Mouse (Mus musculus): ENCODE results near the gene Cntnap2. TPM values are rescaled to one million over a fixed set of nuclear protein-coding genes. Genes with fewer than 3 reads are reported as not detected.

The Cntnap2 gene
- polyA plus RNA-seq, 1 experiment from 2014 or later = 24.7 TPM

DNA sequence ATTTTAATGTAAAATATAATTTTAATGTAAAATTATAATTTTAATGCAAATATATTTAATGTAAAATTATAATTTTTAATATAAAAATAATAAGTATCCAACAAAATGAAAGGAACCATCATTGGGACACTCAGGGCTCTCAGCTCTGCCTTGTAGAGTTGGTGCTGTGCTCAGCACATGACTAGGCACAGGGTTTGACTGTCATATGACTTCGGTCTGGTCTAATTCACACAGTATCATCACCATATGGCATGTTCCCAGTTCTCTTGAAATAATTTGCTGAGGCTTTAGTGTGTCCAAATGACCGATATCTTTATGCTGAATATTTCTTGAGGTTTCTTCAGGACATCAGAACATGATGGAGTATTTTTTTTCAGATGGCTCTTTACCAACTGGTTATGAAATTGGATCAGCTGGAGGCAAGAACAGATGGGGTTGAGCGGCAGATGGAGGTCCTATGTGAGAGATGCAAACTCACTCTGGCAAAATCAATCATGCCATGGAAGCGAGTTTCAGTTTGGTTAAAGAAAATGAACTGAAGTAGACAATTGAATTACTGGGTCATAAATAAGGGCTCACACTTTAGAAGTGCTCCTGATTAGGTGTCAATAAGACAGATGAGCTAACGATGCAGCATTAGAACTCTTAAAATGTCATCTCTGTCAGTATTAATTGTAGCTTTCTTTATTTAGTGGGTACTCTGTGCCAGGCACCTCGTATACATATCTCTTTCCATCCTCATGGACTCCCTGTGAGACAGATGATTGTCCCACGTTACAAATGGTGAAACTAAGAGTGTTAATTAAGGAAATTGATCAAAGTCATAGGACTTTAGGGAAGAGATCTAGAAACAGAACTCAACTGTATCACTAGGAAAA lies 1645.4 kb downstream of the Cntnap2 start:
- Histone ChIP-seq H3K27me3 (ENCODE audit: control insufficient read depth, insufficient read depth, low read length) (no peaks in the 10 kb centered on the region), H3K27ac (ENCODE audit: low read depth, low read length) (no peak overlapping the region), H3K9ac (ENCODE audit: low read length) (no peak overlapping the region), H3K9me3 (ENCODE audit: control insufficient read depth, low read length) (no peaks in the 10 kb centered on the region), H3K4me1 (ENCODE audit: control insufficient read depth, insufficient read depth, low read length) (no peaks in the 10 kb centered on the region), H3K4me2 (no peak overlapping the region), H3K36me3 (ENCODE audit: control insufficient read depth, insufficient read depth, low read length) (no peaks in the 10 kb centered on the region), H3K4me3 (ENCODE audit: low read depth, low read length) (no peak overlapping the region)
- DNase-seq (ENCODE audit: low spot score, missing footprints) (no peak), ATAC-seq (ENCODE audit: low FRiP score) (no peak)
- 88% methylated on average over 7 of the region's 7 CpGs for WGBS

DNA sequence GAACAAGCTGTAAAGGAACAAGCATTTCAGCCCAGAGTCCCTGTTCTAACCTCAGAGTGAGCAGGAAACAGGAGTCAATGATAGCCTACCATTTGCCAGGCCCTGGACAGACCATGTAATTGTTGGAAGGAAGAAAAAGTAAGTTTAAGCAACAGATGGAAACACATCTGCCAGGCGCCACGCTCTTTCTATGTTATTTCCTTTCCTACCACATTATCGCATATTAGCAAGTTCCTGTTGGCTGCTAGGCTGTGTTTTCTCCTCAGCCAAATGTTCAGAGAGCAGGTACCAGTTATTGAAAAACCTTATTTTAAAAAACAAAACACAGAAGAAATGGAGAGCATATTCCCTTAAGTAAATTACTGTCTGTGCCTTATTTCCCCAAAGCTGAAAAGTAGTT lies 1646.8 kb downstream of the Cntnap2 start:
- no peak overlapping the region for H3K4me2 ChIP-seq
- ATAC-seq (ENCODE audit: low FRiP score) (no peak), DNase-seq (ENCODE audit: low spot score, missing footprints) (no peak)
- no peaks in the 10 kb centered on the region for H3K36me3 ChIP-seq (ENCODE audit: control insufficient read depth, insufficient read depth, low read length)
- H3K4me3 ChIP-seq (ENCODE audit: low read depth, low read length) = no peak overlapping the region
- H3K9me3 ChIP-seq (ENCODE audit: control insufficient read depth, low read length) = no peaks in the 10 kb centered on the region
- WGBS = 91% methylated on average over 3 of the region's 3 CpGs
- H3K4me1 ChIP-seq (ENCODE audit: control insufficient read depth, insufficient read depth, low read length) = no peaks in the 10 kb centered on the region
- no peaks in the 10 kb centered on the region for H3K27me3 ChIP-seq (ENCODE audit: control insufficient read depth, insufficient read depth, low read length)
- no peak overlapping the region for H3K27ac ChIP-seq (ENCODE audit: low read depth, low read length)
- no peak overlapping the region for H3K9ac ChIP-seq (ENCODE audit: low read length)

DNA sequence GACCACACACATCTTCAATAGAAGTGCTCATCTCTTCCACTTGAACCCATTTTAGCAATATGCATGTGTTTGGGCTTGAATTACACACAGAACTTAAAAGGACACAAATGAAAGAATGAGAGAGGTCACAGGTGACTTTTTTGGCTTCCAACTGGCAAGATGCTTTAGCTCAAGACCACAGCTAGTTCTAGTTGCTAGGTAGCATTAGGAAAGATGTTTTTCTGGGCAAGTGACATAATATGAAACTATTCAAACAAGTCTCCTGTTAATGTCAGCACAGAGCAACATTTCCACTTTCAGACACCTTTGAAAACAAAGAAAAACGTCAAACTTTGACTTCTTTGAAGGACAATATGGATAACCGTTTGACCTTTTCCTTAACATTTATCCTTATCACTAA lies 1657.4 kb downstream of the Cntnap2 start:
- H3K27me3 ChIP-seq (ENCODE audit: control insufficient read depth, insufficient read depth, low read length) = no peaks in the 10 kb centered on the region
- H3K4me1 ChIP-seq (ENCODE audit: control insufficient read depth, insufficient read depth, low read length) = no peaks in the 10 kb centered on the region
- no peak overlapping the region for H3K4me2 ChIP-seq
- 71% methylated on average over 2 of the region's 2 CpGs for WGBS
- ATAC-seq (ENCODE audit: low FRiP score) (no peak), DNase-seq (ENCODE audit: low spot score, missing footprints) (no peak)
- H3K4me3 ChIP-seq (ENCODE audit: low read depth, low read length) = no peak overlapping the region
- no peak overlapping the region for H3K9ac ChIP-seq (ENCODE audit: low read length)
- no peaks in the 10 kb centered on the region for H3K9me3 ChIP-seq (ENCODE audit: control insufficient read depth, low read length)
- no peak overlapping the region for H3K27ac ChIP-seq (ENCODE audit: low read depth, low read length)
- no peaks in the 10 kb centered on the region for H3K36me3 ChIP-seq (ENCODE audit: control insufficient read depth, insufficient read depth, low read length)

DNA sequence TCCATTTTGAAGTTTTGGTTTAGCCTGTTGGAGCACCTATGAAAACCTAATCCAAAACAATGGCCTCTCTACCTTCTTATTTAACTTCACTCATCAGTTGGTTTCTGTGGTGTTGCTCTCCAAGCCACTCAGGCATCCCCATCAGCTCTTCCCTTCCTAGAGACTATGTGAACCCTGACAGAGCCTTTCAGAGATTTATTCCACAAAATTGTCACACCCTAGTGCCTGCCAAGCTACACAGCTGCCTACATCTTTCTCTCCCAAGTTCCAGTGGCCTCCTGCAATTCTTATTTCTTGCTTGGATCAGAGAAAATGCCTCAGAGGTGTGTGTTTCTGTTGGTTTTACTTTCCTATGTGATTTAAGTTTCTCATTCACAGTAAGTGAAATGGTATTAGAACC lies 1674.6 kb downstream of the Cntnap2 start:
- Histone ChIP-seq H3K9me3 (ENCODE audit: control insufficient read depth, low read length) (no peaks in the 10 kb centered on the region), H3K9ac (ENCODE audit: low read length) (no peak overlapping the region)

DNA sequence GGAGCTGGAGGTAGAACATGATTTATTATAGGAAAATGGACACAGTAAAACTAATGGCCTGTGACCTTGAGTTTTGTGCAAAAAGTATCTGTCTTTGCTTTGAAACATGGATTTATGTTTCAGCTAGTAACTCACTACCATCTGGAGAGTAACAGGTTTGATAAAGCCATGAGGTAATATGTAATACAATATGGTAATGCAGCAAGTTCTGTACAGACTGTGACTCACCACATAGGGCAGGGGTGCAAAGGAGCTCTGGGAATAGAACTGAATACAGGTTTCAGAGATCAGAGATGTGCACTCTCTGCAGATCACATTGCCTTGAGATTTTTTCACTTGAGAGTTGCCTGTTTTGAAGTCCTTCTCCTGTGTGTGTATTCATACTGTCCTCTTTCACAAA lies 1689.3 kb downstream of the Cntnap2 start:
- H3K4me2 ChIP-seq = no peak overlapping the region
- H3K4me1 ChIP-seq (ENCODE audit: control insufficient read depth, insufficient read depth, low read length) = no peaks in the 10 kb centered on the region
- no peaks in the 10 kb centered on the region for H3K27me3 ChIP-seq (ENCODE audit: control insufficient read depth, insufficient read depth, low read length)
- no peak overlapping the region for H3K9ac ChIP-seq (ENCODE audit: low read length)
- no peaks in the 10 kb centered on the region for H3K36me3 ChIP-seq (ENCODE audit: control insufficient read depth, insufficient read depth, low read length)
- ATAC-seq (ENCODE audit: low FRiP score) (no peak), DNase-seq (ENCODE audit: low spot score, missing footprints) (no peak)
- no peak overlapping the region for H3K27ac ChIP-seq (ENCODE audit: low read depth, low read length)
- H3K9me3 ChIP-seq (ENCODE audit: control insufficient read depth, low read length) = no peaks in the 10 kb centered on the region
- no peak overlapping the region for H3K4me3 ChIP-seq (ENCODE audit: low read depth, low read length)

More for the DNA sequence above, 1674.6 kb downstream of the Cntnap2 start:
- Histone ChIP-seq H3K4me1 (ENCODE audit: control insufficient read depth, insufficient read depth, low read length) (no peaks in the 10 kb centered on the region), H3K4me2 (no peak overlapping the region), H3K36me3 (ENCODE audit: control insufficient read depth, insufficient read depth, low read length) (no peaks in the 10 kb centered on the region), H3K27me3 (ENCODE audit: control insufficient read depth, insufficient read depth, low read length) (no peaks in the 10 kb centered on the region), H3K27ac (ENCODE audit: low read depth, low read length) (no peak overlapping the region), H3K4me3 (ENCODE audit: low read depth, low read length) (no peak overlapping the region)
- ATAC-seq (ENCODE audit: low FRiP score) (no peak), DNase-seq (ENCODE audit: low spot score, missing footprints) (no peak)

DNA sequence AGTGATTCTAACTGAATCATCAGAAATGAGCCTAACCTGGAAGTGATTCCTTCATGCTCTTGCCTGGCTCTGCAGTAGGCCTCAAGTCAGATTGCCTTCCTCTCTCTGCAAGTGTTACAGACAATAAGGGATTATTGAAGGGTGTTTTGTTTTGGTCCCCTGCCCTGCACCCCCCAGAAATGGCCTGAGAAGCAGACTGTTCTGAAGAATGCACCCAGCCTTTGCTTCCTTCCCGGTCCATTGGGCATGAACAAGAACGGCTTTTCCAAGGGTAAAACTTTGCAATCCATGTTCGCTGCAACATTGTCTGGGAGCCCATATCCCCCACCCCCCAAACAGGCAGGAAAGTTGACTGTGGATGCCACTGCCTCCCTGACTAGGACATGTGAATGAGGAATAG lies 1704.3 kb downstream of the Cntnap2 start:
- Histone ChIP-seq H3K27ac (ENCODE audit: low read depth, low read length) (0 out of 2 replicates have a peak overlapping the region, but pooled peaks have one; percentile 5), H3K4me1 (ENCODE audit: control insufficient read depth, insufficient read depth, low read length) (peaks cover 5% of the 10 kb centered on the region; the same call in 1 of the 2 replicates), H3K27me3 (ENCODE audit: control insufficient read depth, insufficient read depth, low read length) (no peaks in the 10 kb centered on the region), H3K4me2 (no peak overlapping the region), H3K9ac (ENCODE audit: low read length) (no peak overlapping the region), H3K36me3 (ENCODE audit: control insufficient read depth, insufficient read depth, low read length) (no peaks in the 10 kb centered on the region), H3K9me3 (ENCODE audit: control insufficient read depth, low read length) (no peaks in the 10 kb centered on the region), H3K4me3 (ENCODE audit: low read depth, low read length) (no peak overlapping the region)
- peak; percentile 88 for ATAC-seq (ENCODE audit: low FRiP score)
- WGBS = 25% methylated on average over 3 of the region's 3 CpGs
- DNase-seq (ENCODE audit: low spot score, missing footprints) = peak; percentile 89

DNA sequence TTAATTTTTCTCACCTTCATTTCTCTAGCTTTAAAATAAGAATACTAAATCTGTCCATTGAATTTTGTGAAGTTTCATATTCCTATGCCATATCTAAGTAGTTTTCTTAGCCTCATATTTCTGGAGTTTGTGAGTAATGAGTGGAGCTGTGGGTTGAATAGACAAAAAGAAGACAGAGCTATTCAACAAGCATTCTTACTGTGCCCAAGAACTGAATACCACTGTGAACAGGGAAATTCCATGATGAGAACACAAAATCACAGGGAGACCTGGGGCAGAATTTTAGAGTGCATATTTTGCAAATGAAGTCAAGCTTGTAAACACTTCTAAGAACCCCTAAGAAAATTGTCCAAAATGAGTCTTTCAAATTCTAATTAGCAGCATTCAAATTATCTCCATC lies 1715.4 kb downstream of the Cntnap2 start:
- Histone ChIP-seq H3K4me3 (ENCODE audit: low read depth, low read length) (no peak overlapping the region), H3K27me3 (ENCODE audit: control insufficient read depth, insufficient read depth, low read length) (no peaks in the 10 kb centered on the region), H3K9ac (ENCODE audit: low read length) (no peak overlapping the region), H3K9me3 (ENCODE audit: control insufficient read depth, low read length) (no peaks in the 10 kb centered on the region), H3K27ac (ENCODE audit: low read depth, low read length) (no peak overlapping the region), H3K4me2 (no peak overlapping the region), H3K4me1 (ENCODE audit: control insufficient read depth, insufficient read depth, low read length) (no peaks in the 10 kb centered on the region), H3K36me3 (ENCODE audit: control insufficient read depth, insufficient read depth, low read length) (no peaks in the 10 kb centered on the region)
- ATAC-seq (ENCODE audit: low FRiP score) = no peak
- DNase-seq (ENCODE audit: low spot score, missing footprints) = no peak

DNA sequence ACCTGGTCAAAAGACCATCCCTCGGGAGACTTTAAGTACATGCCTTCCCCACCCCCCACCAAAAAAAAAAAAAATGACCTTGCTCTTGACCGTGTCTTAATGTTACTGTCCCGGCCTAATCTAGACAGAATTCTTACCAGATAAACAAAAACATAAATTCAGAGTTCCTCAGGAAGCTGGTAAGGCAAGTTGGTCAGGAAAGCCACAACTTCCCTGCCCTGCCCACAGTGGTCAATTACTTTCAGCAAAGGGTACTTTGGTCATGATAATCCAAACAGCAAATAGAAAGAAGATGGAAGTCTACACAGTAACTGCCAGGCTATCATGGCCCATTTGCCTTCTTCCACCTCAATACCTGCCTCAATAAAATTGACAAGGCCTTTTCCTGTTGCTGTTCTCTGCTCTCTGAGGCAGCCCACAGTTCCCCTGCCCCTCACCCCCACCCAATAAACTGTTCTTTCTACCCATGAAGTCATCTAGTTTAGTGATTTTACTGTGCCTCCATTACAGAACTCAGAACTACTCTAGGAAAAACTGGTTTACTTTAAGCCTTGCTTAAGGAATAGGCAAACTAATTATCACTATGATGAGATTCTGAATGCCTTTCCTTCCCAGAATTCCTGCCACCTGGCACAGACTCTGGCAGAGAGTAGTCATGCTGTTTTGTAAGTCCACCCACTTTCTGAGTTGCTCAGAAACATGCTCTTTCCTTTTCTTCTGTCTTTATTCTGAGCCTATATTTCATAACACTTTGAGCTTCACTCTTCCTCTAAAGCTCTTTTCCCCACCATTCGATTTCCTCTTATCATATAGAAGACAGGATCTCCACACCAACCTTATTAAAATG lies 1743.3 kb downstream of the Cntnap2 start:
- 83% methylated on average over 4 of the region's 4 CpGs for WGBS
- Histone ChIP-seq H3K4me1 (ENCODE audit: control insufficient read depth, insufficient read depth, low read length) (no peaks in the 10 kb centered on the region), H3K36me3 (ENCODE audit: control insufficient read depth, insufficient read depth, low read length) (no peaks in the 10 kb centered on the region), H3K4me3 (ENCODE audit: low read depth, low read length) (no peak overlapping the region), H3K27me3 (ENCODE audit: control insufficient read depth, insufficient read depth, low read length) (no peaks in the 10 kb centered on the region), H3K27ac (ENCODE audit: low read depth, low read length) (no peak overlapping the region), H3K4me2 (no peak overlapping the region), H3K9me3 (ENCODE audit: control insufficient read depth, low read length) (no peaks in the 10 kb centered on the region), H3K9ac (ENCODE audit: low read length) (no peak overlapping the region)
- DNase-seq (ENCODE audit: low spot score, missing footprints) (no peak), ATAC-seq (ENCODE audit: low FRiP score) (no peak)

DNA sequence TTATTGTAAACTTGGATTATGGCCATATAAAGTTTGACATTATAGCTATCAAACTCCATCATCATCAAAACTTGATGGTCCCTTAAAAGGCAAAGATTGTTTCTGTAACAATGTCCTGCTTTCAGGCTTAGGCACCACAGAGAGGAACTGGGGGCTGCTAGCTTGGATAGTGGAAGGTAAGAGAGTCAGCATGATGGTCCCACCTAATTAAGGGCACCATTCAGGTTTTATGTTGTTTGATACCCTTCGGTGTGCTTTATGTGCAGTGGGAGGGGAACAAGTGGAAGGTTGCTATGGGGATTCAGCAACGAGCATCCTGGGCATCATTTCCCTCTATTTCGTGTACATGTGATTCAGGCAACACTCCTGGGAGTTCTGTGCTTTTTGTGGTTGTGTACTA lies 1797.5 kb downstream of the Cntnap2 start:
- H3K27ac ChIP-seq (ENCODE audit: low read depth, low read length) = no peak overlapping the region
- H3K27me3 ChIP-seq (ENCODE audit: control insufficient read depth, insufficient read depth, low read length) = no peaks in the 10 kb centered on the region
- DNase-seq (ENCODE audit: low spot score, missing footprints) = no peak
- H3K4me2 ChIP-seq = no peak overlapping the region
- no peak for ATAC-seq (ENCODE audit: low FRiP score)
- 80% methylated on average over 3 of the region's 3 CpGs for WGBS
- no peaks in the 10 kb centered on the region for H3K4me1 ChIP-seq (ENCODE audit: control insufficient read depth, insufficient read depth, low read length)
- H3K4me3 ChIP-seq (ENCODE audit: low read depth, low read length) = no peak overlapping the region
- H3K9ac ChIP-seq (ENCODE audit: low read length) = no peak overlapping the region
- H3K9me3 ChIP-seq (ENCODE audit: control insufficient read depth, low read length) = no peaks in the 10 kb centered on the region
- no peaks in the 10 kb centered on the region for H3K36me3 ChIP-seq (ENCODE audit: control insufficient read depth, insufficient read depth, low read length)

Measured in midbrain, embryonic 11.5 days (tissue).